Mouse (Mus musculus) spleen, postnatal 4 days (tissue): Measurements from ENCODE around the gene Prcp.
"Not testable (repeated sequence)": the region's sequence is repeated elsewhere in the genome, so short reads cannot be mapped to it uniquely, and the experiment has no call there.

Experiments used
- DNase-seq, 2 experiments: peaks; one replicate each; pipeline ENCODE4 v3.0.0; 2022; ENCODE audit warnings: low spot score in 2 of 2

The Prcp gene

DNA sequence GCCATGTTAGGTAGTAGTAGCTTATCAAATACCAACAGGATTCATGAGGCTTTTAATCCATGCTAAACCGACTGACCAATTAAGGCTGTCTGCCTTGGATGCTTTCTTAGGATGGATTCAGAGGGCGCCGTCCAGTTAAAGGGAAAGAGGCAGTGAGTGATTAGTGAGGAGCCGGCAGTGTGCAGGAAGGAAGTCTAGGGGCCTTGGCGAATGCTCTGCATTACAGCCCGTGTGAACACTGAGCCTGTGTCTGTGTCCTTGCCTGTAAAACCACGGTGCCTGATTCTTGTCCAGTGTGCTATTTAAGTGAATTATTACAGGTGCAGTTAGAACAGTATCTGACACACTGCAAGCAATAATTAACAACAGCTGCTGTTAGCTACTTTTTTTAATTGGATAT lies 104.5 kb downstream of the Prcp start:
- DNase-seq: not testable (repeated sequence)

DNA sequence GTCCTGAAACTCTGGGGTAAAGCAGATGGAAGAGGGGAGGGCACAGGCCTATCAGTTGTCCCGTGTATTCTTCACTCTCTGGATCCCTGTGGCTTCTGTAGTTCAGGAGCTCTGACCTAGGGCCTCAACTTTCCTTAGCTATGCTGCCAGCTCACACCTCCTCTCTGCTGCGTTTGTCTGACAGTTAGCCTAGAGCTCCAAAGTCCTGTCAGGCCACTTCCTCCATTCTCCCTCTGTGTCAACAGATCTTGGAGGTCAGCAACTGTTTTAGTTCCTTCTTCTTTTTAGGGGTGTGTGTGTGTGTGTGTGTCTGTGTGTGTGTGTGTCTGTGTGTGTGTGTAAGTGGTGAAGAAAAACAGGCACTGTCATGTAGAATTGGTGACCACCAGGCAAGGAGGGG lies 106.5 kb downstream of the Prcp start:
- DNase-seq: no peak

- no peak for DNase-seq
Measured at GRCm38 (mm10) chr7:92981864-92982263, 107.6 kb downstream of the Prcp start.
